Mouse (Mus musculus) embryonic facial prominence, embryonic 13.5 days (tissue): ENCODE results near the gene Phldb3. TPM values are rescaled to one million over a fixed set of nuclear protein-coding genes. Genes with fewer than 3 reads are reported as not detected.

Experiments used
- ATAC-seq: fragments of 200-750 bp; cut with Nextera tagmentation; 2 replicates; pipeline ENCODE4 v1.8.0; 2017; ENCODE audit warnings: low read depth; ENCODE audit not compliant: insufficient number of reproducible peaks, insufficient read depth, low FRiP score, low TSS enrichment
- H3K27ac ChIP-seq: fragments of 300-500 bp; sonication (generic); 2 replicates; pipeline ENCODE4 v1.5.1; 2015; ENCODE audit warnings: moderate library complexity, mild to moderate bottlenecking, inconsistent platforms
- H3K27me3 ChIP-seq: fragments of 300-500 bp; sonication (generic); 2 replicates; pipeline ENCODE4 v1.6.1; 2015; ENCODE audit warnings: mild to moderate bottlenecking, inconsistent platforms
- H3K36me3 ChIP-seq: fragments of 300-500 bp; sonication (generic); 2 replicates; pipeline ENCODE4 v1.6.1; 2015; ENCODE audit warnings: mild to moderate bottlenecking, inconsistent platforms
- H3K4me1 ChIP-seq: fragments of 300-500 bp; sonication (generic); 2 replicates; pipeline ENCODE4 v1.6.1; 2015; ENCODE audit warnings: inconsistent platforms
- H3K4me2 ChIP-seq: fragments of 300-500 bp; sonication (generic); 2 replicates; pipeline ENCODE4 v1.6.1; 2015; ENCODE audit warnings: moderate library complexity, mild to moderate bottlenecking, inconsistent platforms
- H3K4me3 ChIP-seq: fragments of 300-500 bp; sonication (generic); 2 replicates; pipeline ENCODE4 v1.5.1; 2015; ENCODE audit warnings: mild to moderate bottlenecking, inconsistent platforms
- H3K9ac ChIP-seq: fragments of 300-500 bp; sonication (generic); 2 replicates; pipeline ENCODE4 v1.6.1; 2015; ENCODE audit warnings: mild to moderate bottlenecking, inconsistent platforms
- H3K9me3 ChIP-seq: fragments of 300-500 bp; sonication (generic); 2 replicates; pipeline ENCODE4 v1.6.1; 2016; ENCODE audit warnings: inconsistent platforms
- WGBS: fragments of 180-500 bp; shearing (Covaris S2); methylation state at CpG from one replicate; pipeline ENCODE4 v1.1.7; 2015; ENCODE audit warnings: mixed read lengths; 5-methylcytosine and 5-hydroxymethylcytosine counted together
- polyA plus RNA-seq: library from polyadenylated mRNA; unstranded; fragments of >200 nt; fragmentation: Nextera tagmentation; extraction: Ambion mirVana; gene quantifications from 2 replicates; pipeline ENCODE4 v1.2.1, GENCODE M21; 2015

Gene Phldb3
- polyA plus RNA-seq, 1 experiment from 2014 or later = 0.65 TPM

DNA sequence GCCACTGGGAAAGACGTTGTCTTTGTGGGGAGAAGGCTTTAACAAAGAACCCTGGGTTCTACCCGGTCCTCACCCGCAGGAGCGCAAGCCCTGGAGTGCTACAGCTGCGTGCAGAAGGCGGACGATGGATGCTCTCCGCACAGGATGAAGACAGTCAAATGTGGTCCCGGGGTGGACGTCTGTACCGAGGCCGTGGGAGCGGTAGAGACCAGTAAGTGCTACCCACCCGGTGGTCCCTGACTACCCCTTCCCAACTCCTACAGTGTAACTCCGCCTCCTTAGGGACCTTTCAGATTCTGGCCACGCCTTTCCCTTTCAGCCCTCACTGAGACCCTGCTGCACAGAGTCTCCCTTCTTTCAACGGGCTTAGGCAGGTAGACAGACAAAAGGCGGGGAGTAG is 26.5 kb downstream of the Phldb3 start:
- Histone ChIP-seq H3K27me3 (peaks cover 66% of the 10 kb centered on the region), H3K27ac (no peak overlapping the region; the same call in 1 of the 2 replicates), H3K4me2 (peak overlapping the region; percentile 82), H3K9ac (peak overlapping the region; percentile 58; the same call in 1 of the 2 replicates), H3K4me3 (peak overlapping the region; percentile 48), H3K36me3 (no peaks in the 10 kb centered on the region), H3K4me1 (peaks cover 22% of the 10 kb centered on the region), H3K9me3 (no peaks in the 10 kb centered on the region)
- WGBS = under 1% methylated on average over 18 of the region's 18 CpGs
- 0 out of 2 replicates have a peak, but pooled peaks have one; percentile 27 for ATAC-seq

DNA sequence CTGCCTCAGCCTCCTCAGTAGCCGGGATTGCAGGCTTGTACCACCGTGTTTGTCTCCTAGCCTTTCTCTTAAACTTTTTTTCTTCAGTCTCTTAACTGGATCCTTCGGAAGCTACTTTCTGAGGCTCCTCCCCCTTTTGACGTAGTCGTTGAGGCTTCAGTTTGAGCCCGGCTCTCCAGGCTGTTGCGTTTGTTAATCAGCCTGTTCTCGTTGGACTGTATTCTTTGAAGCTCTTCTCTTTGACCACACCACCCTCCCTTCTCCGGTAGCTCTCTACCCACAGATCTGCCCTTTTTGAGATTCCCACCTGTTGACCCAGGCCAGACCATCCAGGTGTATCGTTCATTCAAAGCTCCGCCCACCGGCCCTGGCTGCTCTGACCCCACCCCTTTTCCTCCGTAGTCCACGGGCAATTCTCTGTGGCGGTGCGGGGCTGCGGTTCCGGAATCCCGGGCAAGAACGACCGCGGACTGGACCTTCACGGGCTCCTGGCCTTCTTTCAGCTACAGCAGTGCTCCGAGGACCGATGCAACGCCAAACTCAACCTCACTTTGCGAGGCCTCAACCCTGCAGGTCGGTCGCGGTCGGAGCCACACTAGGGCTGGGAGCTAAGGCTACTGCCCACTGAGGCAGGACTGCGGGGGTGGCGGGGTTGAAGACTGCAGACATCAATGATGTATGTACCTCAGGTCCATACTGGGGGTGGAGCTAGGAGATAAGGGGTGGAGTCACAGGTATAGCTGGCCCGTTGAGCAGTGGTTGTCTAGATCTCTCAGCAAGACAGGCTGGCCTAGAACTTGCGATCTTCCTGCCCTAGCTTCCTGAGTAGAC is 27.7 kb downstream of the Phldb3 start:
- 0 out of 2 replicates have a peak overlapping the region, but pooled peaks have one; percentile 13 for H3K27ac ChIP-seq
- H3K4me1 ChIP-seq = peaks cover 22% of the 10 kb centered on the region
- 3% methylated on average over 35 of the region's 35 CpGs for WGBS
- H3K36me3 ChIP-seq = no peaks in the 10 kb centered on the region
- no peaks in the 10 kb centered on the region for H3K9me3 ChIP-seq
- peak overlapping the region; percentile 63 for H3K9ac ChIP-seq
- H3K4me2 ChIP-seq = peak overlapping the region; percentile 82
- ATAC-seq = no peak
- H3K27me3 ChIP-seq = peaks cover 66% of the 10 kb centered on the region
- H3K4me3 ChIP-seq = peak overlapping the region; percentile 48

DNA sequence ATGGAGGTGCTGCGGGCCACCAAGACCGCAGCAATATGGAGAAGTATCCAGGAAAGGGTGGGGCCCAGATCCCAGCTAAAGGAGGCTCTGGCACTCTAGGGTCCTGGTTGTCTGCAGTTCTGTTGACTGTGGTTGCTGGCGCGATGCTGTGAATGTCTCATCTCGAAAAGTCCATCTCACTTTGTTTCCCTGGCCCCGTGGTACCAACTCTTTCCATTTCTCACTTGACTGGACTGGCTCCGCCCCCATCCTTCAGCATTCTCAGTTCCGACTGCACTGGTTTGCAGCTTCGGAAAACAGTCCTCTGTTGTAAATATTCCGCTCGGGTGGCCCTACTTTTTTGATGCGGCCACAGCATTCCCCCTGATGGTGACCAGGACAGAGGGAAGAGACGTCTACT is 29.9 kb downstream of the Phldb3 start:
- ATAC-seq = no peak
- Histone ChIP-seq H3K4me1 (peaks cover 22% of the 10 kb centered on the region), H3K36me3 (no peaks in the 10 kb centered on the region), H3K27me3 (peaks cover 62% of the 10 kb centered on the region), H3K4me3 (no peak overlapping the region), H3K9me3 (no peaks in the 10 kb centered on the region), H3K4me2 (no peak overlapping the region), H3K27ac (no peak overlapping the region), H3K9ac (no peak overlapping the region)
- 67% methylated on average over 13 of the region's 13 CpGs for WGBS

DNA sequence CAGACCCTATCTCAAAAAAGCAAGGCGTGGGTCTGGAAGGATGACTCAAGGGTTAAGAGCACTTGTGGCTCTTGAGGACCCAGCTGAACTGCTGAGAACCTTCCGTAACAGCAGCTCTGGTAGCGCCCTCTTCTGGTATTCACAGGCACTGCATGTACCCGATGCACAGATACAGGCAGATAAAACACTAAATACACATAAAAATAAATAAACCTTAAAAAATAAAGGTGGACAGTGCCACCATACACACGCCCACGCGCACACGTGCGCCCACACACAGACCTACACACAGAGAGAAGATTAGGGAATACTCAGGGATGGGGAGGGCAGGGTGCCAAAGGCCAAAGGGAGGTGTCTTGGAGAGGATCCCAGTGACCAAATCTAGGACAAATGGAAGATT is 31.9 kb downstream of the Phldb3 start:
- Histone ChIP-seq H3K4me2 (no peak overlapping the region), H3K27me3 (peaks cover 42% of the 10 kb centered on the region)
- 6% methylated on average over 9 of the region's 9 CpGs for WGBS

DNA sequence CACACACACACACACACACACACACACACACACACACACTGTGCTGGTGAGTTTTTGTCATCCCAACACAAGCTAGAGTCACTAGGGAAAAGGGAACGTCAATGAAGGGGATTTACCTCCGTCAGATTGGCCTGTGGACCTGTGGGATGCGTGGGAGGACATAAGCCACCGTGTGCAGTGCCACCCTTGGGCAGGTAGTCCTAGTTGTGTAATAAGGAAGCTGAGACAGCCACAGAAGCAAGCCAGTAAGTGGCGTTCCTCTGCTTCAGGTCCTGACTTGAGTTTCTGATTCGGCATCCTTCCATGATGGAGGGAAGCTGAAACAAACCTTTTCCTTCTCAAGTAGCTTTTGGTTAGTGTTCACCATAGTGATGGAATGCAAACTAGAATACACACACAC is 33.9 kb downstream of the Phldb3 start:
- Histone ChIP-seq H3K36me3 (no peaks in the 10 kb centered on the region), H3K4me3 (no peak overlapping the region), H3K4me1 (no peaks in the 10 kb centered on the region), H3K9me3 (no peaks in the 10 kb centered on the region), H3K27me3 (peaks cover 22% of the 10 kb centered on the region), H3K27ac (no peak overlapping the region), H3K4me2 (no peak overlapping the region), H3K9ac (no peak overlapping the region)
- 81% methylated on average over 6 of the region's 6 CpGs for WGBS
- ATAC-seq = no peak

More for the DNA sequence above, 31.9 kb downstream of the Phldb3 start:
- H3K36me3 ChIP-seq = no peaks in the 10 kb centered on the region
- H3K4me1 ChIP-seq = peaks cover 10% of the 10 kb centered on the region
- H3K9me3 ChIP-seq = no peaks in the 10 kb centered on the region
- H3K27ac ChIP-seq = no peak overlapping the region
- no peak overlapping the region for H3K9ac ChIP-seq
- ATAC-seq = no peak
- H3K4me3 ChIP-seq = no peak overlapping the region

DNA sequence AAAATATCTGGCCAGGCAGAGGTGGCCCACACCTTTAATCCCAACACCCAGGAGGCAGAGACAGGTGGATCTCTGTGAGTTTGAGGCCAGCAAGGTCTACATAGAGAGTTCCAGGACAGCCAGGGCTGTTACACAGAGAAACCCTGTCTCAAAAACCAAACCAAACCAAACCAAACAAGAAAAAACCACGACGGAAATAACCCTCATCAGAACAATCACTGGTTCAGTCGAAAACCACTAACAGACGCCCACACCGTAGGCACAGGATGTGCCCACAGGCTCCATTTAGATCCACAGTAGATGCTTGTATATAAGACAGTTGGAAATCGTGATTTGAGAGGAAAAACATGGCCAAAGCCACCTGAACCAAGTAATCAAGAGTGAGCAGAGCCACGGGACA is 34.4 kb downstream of the Phldb3 start:
- Histone ChIP-seq H3K9me3 (no peaks in the 10 kb centered on the region), H3K27ac (no peak overlapping the region), H3K36me3 (no peaks in the 10 kb centered on the region), H3K4me2 (no peak overlapping the region), H3K4me3 (no peak overlapping the region), H3K27me3 (peaks cover 17% of the 10 kb centered on the region), H3K9ac (no peak overlapping the region), H3K4me1 (no peaks in the 10 kb centered on the region)
- no peak for ATAC-seq
- WGBS = 60% methylated on average over 7 of the region's 7 CpGs

DNA sequence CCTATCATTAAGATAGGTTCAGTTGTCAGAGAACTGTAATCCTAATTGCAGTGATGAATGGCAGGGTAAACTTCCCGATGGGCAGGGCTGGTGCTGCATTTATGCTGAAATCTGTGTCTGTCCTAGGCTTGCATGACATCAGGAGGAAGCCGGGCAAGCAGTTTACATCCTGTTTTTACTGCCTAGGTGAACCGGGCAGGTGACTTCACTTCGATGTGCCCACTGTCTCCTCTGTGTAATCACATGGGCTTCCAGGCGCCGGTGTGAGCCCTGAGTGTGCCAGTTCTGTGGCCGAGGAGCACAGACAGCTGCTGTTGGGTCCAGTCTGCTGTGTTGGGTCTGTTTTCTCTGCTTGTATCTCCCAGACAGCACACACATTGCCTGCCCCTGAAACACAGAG is 35.9 kb downstream of the Phldb3 start:
- ATAC-seq = no peak
- 0 out of 2 replicates have a peak, but pooled peaks cover 4% of the 10 kb centered on the region for H3K27me3 ChIP-seq
- no peak overlapping the region for H3K4me2 ChIP-seq
- no peaks in the 10 kb centered on the region for H3K36me3 ChIP-seq
- no peaks in the 10 kb centered on the region for H3K9me3 ChIP-seq
- no peak overlapping the region for H3K9ac ChIP-seq
- no peaks in the 10 kb centered on the region for H3K4me1 ChIP-seq
- WGBS = 76% methylated on average over 7 of the region's 7 CpGs
- no peak overlapping the region for H3K4me3 ChIP-seq
- H3K27ac ChIP-seq = no peak overlapping the region

DNA sequence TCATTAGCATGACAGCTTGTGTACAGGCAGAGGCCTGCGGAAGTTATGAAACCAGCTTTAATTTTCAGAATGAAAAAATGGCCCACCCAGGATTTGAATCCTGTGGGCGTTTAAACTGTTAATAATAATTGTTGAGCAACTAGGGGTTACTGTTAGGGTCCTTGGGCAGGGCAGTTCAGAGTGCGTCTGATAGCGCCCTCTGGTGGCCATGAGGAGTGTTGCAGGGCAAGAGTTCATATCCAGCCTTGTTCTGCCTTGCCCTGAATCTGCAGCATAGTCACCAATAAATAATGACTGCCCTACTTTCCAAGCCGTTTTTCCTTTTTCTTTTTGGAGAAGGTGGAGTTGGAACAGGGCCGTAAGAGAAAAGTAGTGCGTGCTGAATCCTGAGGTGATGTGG is 43.1 kb downstream of the Phldb3 start:
- no peaks in the 10 kb centered on the region for H3K9me3 ChIP-seq
- H3K4me3 ChIP-seq = no peak overlapping the region
- H3K36me3 ChIP-seq = no peaks in the 10 kb centered on the region
- no peaks in the 10 kb centered on the region for H3K27me3 ChIP-seq
- no peak for ATAC-seq
- no peaks in the 10 kb centered on the region for H3K4me1 ChIP-seq
- H3K4me2 ChIP-seq = no peak overlapping the region
- H3K9ac ChIP-seq = no peak overlapping the region
- H3K27ac ChIP-seq = no peak overlapping the region
- 27% methylated on average over 7 of the region's 7 CpGs for WGBS

DNA sequence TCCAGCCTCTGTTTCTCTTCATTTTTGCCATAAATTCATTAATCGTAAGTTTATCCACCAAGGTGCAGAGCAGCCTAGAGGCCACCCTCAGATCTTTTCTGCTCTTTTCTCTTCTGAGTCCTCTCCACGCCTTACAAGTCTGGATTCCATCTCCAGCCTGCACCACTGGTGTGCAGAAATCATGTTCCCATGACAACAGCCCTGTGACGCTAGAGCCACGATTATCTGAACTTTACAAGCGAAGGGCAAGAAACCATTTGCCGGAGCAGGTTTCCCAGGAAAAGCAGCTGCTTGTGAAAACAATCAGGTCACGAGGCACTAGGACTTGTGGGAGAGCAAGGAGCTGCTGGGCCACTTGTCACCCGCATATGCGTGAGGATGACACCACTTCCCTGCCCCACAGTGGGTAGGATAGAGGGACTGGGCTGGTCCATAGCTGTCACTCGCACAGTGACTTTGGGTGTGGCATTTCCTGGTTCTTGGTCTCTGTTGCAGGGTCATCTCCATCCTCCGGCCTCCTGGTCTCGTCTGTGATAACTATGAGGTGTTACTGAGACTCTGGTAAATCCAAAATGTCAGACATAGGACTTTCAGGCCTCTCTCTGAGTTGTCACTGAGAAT is 49.3 kb downstream of the Phldb3 start:
- H3K9me3 ChIP-seq = no peaks in the 10 kb centered on the region
- no peaks in the 10 kb centered on the region for H3K4me1 ChIP-seq
- no peak overlapping the region for H3K9ac ChIP-seq
- H3K27ac ChIP-seq = no peak overlapping the region
- H3K4me2 ChIP-seq = no peak overlapping the region
- no peaks in the 10 kb centered on the region for H3K36me3 ChIP-seq
- 67% methylated on average over 12 of the region's 12 CpGs for WGBS
- ATAC-seq = no peak
- H3K27me3 ChIP-seq = no peaks in the 10 kb centered on the region
- H3K4me3 ChIP-seq = no peak overlapping the region

DNA sequence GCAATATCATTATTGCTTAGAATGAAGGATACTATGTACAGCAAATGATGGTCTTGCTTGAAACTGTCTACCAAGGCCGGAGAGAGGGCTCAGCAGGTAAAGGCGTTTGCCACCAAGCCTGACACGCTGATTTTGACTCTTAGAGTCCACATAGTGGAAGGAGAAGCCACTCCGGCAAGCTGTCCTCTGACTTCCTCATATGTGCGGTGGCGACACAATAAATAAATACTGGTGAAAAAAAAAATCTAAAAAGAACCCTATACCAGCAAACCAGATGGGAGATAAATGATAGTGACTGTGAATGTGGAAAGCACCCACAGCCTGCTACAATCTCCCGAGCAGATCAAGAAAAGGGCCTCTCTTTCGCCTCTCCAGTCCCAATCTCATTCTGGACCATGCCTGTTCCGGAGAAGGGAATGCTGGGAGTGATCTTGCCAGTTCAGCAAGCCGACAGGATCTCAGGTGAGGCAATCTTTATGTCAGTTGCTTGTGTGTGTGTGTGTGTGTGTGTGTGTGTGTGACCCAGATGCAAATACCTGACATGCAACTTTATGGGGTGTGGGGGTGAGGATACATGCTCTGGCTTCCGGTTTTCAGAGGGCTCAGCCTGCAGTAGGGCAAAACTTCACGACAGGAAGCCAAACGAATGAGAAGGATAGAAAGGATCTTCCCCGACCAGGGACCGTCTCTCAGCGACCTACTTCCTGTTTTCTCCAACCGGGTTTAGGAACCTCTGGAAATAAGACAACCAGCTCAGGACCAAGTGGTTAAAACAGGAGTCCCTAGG is 50.7 kb downstream of the Phldb3 start:
- no peak for ATAC-seq
- Histone ChIP-seq H3K9me3 (no peaks in the 10 kb centered on the region), H3K36me3 (no peaks in the 10 kb centered on the region), H3K4me1 (no peaks in the 10 kb centered on the region), H3K4me3 (no peak overlapping the region), H3K27me3 (no peaks in the 10 kb centered on the region), H3K4me2 (no peak overlapping the region), H3K27ac (no peak overlapping the region), H3K9ac (no peak overlapping the region)
- WGBS = 63% methylated on average over 17 of the region's 17 CpGs

DNA sequence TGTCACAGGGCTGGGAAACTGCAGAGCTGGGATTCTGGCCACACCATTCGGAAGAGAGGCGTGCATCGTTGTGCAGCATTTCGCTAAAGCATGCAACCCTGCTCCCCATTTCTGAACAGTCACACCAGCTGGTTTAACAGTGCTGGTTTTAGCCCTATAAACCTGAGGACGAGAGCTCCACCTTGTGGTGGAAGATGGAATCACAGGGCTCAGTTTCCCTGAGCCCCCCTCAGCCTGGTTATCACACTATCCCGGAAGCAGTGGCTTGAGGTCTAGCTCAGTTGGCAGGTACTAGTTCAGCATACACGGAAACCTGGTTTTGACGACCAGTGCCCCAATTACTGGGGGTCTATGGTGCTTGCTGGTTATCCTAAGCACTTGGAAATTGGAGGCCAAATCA is 52.0 kb downstream of the Phldb3 start:
- Histone ChIP-seq H3K27me3 (no peaks in the 10 kb centered on the region), H3K9ac (no peak overlapping the region), H3K4me2 (no peak overlapping the region), H3K9me3 (no peaks in the 10 kb centered on the region), H3K4me1 (no peaks in the 10 kb centered on the region), H3K36me3 (no peaks in the 10 kb centered on the region), H3K4me3 (no peak overlapping the region), H3K27ac (no peak overlapping the region)
- ATAC-seq = no peak
- whole genome bisulfite sequencing = 15% methylated on average over 8 of the region's 8 CpGs
